Mouse (Mus musculus): ENCODE results near the gene Slc6a13.
A peak's percentile ranks its signal among the peaks of the same experiment; 100 is the strongest.

The Slc6a13 gene

GRCm38 (mm10) chr6:121329848-121330508 is 30.0 kb downstream of the Slc6a13 start:
- DNase-seq = no peak

- no peak for DNase-seq
These were observed 35.8 kb downstream of the Slc6a13 start for GRCm38 (mm10) chr6:121335841-121336240.

GRCm38 (mm10) chr6:121336558-121336957 is 36.5 kb downstream of the Slc6a13 start:
- peak; percentile 21 for DNase-seq

- no peak for DNase-seq
These were observed 37.2 kb downstream of the Slc6a13 start for GRCm38 (mm10) chr6:121337229-121337628.

GRCm38 (mm10) chr6:121337770-121338518 is 37.9 kb downstream of the Slc6a13 start:
- peak; percentile 47 to 76 for DNase-seq

- DNase-seq = no peak
These were observed 38.5 kb downstream of the Slc6a13 start for GRCm38 (mm10) chr6:121338519-121338896.

GRCm38 (mm10) chr6:121341650-121342049 is 41.6 kb downstream of the Slc6a13 start:
- peak in 1 of 2 experiments; percentile 15 for DNase-seq

GRCm38 (mm10) chr6:121343026-121343770 is 43.2 kb downstream of the Slc6a13 start, which contains the start of gene Slc6a12:
Gene Slc6a12 (plus strand): TSS chr6:121343076.
- peak; percentile 13 to 21 for DNase-seq

- no peak for DNase-seq
These were observed 43.7 kb downstream of the Slc6a13 start for GRCm38 (mm10) chr6:121343771-121344123.

- no peak for DNase-seq
These were observed 44.3 kb downstream of the Slc6a13 start for GRCm38 (mm10) chr6:121344329-121344728.

GRCm38 (mm10) chr6:121346428-121346827 is 46.4 kb downstream of the Slc6a13 start:
- DNase-seq = no peak

GRCm38 (mm10) chr6:121352276-121352675 is 52.2 kb downstream of the Slc6a13 start:
- DNase-seq = no peak

GRCm38 (mm10) chr6:121356041-121356440 is 56.0 kb downstream of the Slc6a13 start:
- DNase-seq = no peak

- no peak for DNase-seq
These were observed 57.2 kb downstream of the Slc6a13 start for GRCm38 (mm10) chr6:121357232-121357631.

GRCm38 (mm10) chr6:121363061-121363460 is 63.0 kb downstream of the Slc6a13 start:
- DNase-seq = no peak

GRCm38 (mm10) chr6:121363956-121364355 is 63.9 kb downstream of the Slc6a13 start:
- no peak for DNase-seq

- DNase-seq = peak in 1 of 2 experiments; percentile 45
These were observed 66.5 kb downstream of the Slc6a13 start for GRCm38 (mm10) chr6:121366537-121366936.

- no peak for DNase-seq
These were observed 67.1 kb downstream of the Slc6a13 start for GRCm38 (mm10) chr6:121367099-121367498.

- no peak for DNase-seq
These were observed 71.4 kb downstream of the Slc6a13 start for GRCm38 (mm10) chr6:121371197-121371980.

- DNase-seq = no peak
These were observed 76.1 kb downstream of the Slc6a13 start for GRCm38 (mm10) chr6:121376159-121376558.

- no peak for DNase-seq
These were observed 78.2 kb downstream of the Slc6a13 start for GRCm38 (mm10) chr6:121378256-121378655.

- no peak for DNase-seq
These were observed 80.5 kb downstream of the Slc6a13 start for GRCm38 (mm10) chr6:121380576-121380975.

- DNase-seq = no peak
These were observed 82.0 kb downstream of the Slc6a13 start for GRCm38 (mm10) chr6:121382071-121382470.
